Mouse (Mus musculus) urinary bladder, adult 18-20 months (tissue): Measurements from ENCODE around the gene Fars2.

Experiments used
- DNase-seq, 2 experiments: peaks; one replicate each; pipeline ENCODE4 v3.0.0; 2022; ENCODE audit warnings: low spot score in 2 of 2, mixed read lengths in 2 of 2

Gene Fars2

DNA sequence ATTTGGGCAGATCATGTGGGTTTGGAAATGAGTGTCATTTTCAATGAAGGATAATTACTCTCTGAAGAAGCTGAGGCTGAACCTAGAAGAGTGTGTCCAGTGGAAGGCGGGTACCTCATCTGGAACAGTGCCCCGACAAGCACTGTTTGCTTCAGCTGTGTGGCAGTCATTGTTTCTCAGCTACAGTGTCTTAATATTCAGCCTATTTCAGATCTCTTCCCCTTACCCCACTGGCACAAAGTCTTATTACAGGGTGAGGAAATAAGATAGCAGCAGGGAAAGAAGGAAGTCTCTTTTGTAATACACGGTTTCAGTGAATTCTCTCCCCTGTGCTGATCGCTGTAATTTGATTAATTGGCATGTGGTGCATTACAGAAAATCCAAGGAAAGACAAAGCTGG, 101.1 kb downstream of the Fars2 start:
- no peak for DNase-seq

DNA sequence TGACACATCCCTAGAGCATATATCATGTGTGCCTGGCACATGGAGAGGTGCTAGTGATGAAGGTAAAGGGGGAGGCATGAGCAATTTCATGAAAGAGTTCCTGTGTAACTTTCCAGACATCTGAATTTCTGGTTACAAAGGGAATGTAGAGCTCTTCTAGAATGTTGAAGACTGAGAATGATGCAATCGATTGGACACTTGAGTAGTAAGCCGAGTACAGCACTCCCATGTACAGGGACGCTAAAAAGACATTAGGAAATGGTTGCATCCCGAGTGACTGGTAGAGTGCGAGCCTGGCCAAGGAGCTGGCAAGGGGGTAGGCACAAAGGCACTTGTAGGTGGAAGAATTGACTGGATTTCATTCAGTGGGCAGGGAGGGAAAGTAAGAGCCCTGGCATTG, 102.3 kb downstream of the Fars2 start:
- DNase-seq, result no peak

- no peak for DNase-seq
Measured at GRCm38 (mm10) chr13:36221897-36222296, 104.7 kb downstream of the Fars2 start.

- no peak for DNase-seq
Measured at GRCm38 (mm10) chr13:36222721-36223120, 105.5 kb downstream of the Fars2 start.

- no peak for DNase-seq
Measured at GRCm38 (mm10) chr13:36224431-36224830, 107.2 kb downstream of the Fars2 start.

GRCm38 (mm10) chr13:36242261-36242660, 125.0 kb downstream of the Fars2 start:
- DNase-seq, result no peak

DNA sequence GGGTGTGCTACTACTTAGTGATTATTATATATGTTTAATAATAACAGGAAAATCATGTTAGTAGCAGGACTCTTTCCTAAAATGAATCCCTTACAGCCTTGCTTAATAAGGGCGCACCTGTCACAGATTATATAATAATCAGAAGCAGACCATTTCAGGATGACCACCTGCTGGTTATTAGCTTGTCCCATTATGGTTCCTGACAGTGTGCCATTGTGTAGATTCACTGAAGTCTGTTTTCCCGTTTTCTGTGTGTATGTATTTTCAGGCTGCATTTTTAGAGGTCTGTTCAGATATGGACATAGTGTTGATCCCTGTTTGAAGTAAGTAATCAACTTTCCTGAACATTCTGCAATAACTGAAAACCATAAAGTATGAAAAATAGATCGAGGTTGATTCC, 136.7 kb downstream of the Fars2 start:
- no peak for DNase-seq

DNA sequence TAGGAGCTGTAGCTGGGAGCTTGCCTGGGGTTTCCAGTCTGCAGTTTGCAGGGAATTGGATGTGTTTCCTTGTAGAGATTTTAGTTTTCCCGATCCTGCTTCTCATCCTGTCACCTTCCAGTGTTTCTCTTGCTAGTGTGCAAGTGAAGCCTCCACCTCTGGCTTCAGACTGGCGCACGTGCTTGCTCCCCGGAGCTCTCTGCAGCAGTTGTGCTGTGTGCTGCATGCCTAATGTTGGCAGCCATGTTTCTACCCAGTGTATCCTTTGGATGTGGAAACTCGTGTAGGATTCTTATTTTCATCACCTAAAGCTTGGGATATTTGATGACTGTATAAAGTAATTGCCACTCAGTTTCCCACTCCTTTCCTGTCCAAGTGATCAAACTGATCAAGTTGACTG, 140.0 kb downstream of the Fars2 start:
- no peak for DNase-seq

GRCm38 (mm10) chr13:36259754-36260153, 142.5 kb downstream of the Fars2 start:
- DNase-seq, result no peak

DNA sequence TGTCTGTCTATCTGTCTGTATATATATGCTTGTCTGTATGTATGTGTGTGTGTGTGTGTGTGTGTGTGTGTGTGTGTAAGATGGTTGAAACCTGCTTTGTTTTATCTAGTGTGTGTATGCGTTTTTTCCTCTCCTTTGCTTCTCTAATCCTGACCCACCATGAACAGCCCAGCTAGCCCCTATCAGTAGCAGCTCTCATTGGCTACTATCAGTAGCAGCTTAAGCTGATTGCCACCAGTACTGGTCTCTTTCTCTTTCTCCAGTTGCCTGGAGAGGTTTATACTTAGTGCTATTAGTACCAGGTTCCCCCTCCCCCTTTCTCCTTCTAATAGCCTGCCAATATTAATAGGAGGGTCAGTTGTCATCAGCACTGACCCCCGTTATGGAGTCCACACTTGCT, 144.1 kb downstream of the Fars2 start:
- DNase-seq, result no peak

DNA sequence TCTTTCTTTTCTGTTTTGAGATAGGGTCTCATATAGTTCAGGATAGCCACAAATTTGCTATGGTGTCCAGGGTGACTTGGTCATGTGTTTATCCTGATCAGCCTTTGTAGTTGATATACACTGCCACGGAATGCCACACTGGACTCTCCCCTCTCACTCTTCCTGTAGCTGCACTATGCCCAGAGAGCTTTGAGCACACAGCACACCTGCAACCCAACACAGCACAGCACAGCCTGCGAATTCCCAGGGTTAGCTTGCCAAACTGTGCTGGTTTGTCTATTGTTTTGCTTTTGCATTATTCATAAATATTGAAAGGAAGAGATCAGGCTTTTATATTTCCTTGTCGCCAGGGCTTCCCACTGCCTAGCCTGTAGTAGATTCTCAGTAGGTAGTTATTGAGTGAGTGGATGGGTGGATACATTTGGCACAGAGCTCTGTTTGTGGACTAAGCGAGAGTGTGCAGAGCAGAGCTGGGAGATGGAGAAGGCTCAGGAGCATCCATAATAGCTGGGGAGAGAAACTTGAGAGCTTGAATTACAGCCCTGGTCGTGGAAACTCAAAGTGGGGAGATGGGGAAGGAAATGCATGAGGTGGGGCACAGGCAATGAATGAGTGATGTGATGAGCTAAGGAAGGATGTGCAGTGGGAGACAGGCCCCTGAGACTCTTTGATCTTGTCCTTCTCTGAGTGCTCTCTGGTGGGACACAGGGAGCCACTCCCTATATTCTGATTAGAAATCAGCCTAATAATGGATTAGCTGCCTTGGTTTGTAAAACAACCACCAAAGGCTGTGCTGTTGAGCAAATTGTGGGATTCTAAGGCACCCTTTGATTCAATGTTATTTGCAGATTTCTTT, 146.3 kb downstream of the Fars2 start:
- DNase-seq, result no peak

GRCm38 (mm10) chr13:36264391-36264790, 147.2 kb downstream of the Fars2 start:
- DNase-seq, result no peak

- no peak for DNase-seq
Measured at GRCm38 (mm10) chr13:36265342-36265744, 148.1 kb downstream of the Fars2 start.

DNA sequence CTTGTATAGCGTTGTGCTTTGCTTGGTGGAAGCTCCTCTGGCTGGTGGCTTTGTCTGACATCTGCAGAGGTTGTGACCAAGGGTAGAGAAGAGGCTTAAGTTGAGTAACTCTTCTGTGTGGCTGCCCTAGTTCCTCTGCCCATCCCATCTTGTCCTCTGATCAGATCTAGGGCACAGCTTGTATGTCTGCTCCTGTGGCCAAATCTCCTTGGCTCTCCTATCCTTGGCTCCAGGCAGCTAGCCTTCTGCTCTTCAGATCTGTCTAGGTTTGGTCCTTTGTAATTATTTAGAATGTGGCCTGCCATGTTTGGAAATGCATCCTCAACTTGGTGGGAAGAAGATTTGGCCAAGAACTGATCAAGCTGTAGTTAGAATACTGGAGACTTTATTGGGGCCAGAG, 150.2 kb downstream of the Fars2 start:
- DNase-seq, result no peak

- DNase-seq, result no peak
Measured at GRCm38 (mm10) chr13:36270867-36271266, 153.7 kb downstream of the Fars2 start.

- DNase-seq, result no peak
Measured at GRCm38 (mm10) chr13:36273497-36273896, 156.3 kb downstream of the Fars2 start.

- no peak for DNase-seq
Measured at GRCm38 (mm10) chr13:36276194-36276593, 159.0 kb downstream of the Fars2 start.

DNA sequence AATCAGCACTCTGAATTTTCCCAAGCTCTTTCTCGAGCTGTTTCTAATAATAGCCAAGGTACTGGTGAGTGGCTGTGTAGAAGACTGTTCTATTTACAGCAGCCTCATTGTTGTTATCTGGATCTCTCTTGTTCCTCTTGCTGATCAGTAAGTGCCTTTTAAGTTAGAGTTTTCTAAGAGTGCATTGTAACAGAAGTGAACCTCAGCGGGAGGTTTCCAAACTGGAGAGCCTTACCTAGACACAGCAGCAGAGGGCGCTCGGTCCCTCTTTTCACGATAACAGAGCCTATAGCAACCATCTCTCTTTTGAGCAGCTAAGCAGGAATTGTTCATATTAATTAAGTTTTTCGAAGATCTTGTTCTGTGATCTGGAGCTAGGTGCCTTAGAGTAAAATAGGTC, 164.8 kb downstream of the Fars2 start:
- DNase-seq, result peak; percentile 34 to 54

DNA sequence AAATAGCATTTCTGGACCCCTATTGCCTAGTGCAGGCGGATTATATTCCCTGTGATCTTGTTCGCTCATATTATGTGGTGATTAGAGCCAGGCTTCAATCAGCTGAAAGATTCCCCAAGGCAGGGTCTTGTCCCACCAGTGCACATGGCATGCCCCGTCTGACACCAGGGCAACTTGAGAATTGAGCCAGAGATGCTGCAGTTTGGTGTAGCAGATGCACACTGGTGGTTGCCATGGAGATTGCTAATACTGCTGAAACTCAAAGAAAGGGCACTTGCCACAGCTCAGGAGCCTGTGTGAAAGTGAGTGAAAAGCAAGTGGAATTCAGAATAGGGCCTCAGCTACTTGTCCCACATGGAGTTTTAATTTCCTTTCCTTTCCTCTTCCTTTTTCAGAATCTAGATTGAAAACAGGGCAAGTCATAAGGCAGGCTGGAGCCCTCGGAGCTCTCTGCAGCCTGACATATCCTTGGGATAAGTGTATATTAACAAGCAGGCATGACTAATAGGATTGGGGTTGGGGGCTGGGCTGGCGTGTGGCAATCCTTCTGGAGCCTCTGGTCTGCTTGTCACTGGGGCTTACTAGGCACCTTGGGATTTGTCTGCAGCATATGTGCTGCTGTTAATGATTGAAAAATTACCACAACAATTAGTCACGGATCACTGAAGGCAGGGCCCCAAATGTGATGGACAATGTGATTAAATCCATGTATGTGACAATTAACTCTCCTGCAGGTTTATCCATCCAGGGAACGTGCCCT, 165.8 kb downstream of the Fars2 start:
- no peak for DNase-seq

GRCm38 (mm10) chr13:36283545-36284067, 166.4 kb downstream of the Fars2 start:
- DNase-seq, result no peak

- no peak for DNase-seq
Measured at GRCm38 (mm10) chr13:36284097-36284496, 166.9 kb downstream of the Fars2 start.

DNA sequence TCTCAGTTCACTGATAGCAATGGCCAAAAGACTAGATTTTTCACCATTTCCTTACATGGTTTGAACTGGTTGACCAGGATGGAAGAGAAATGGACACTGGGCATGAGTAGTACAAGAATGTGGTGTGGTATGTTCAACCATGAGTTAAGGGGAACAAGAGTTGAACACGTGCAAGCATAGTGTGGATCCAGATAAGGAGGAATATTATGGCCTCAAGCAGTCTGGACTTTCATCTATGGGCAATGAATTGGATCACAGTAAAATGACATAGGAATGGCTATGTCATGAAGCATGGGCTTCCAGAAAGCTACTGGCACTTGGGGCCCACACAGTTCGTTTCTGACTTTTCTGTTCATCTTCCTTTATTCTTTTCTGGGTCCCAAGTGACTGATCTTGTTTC, 168.0 kb downstream of the Fars2 start:
- no peak for DNase-seq

DNA sequence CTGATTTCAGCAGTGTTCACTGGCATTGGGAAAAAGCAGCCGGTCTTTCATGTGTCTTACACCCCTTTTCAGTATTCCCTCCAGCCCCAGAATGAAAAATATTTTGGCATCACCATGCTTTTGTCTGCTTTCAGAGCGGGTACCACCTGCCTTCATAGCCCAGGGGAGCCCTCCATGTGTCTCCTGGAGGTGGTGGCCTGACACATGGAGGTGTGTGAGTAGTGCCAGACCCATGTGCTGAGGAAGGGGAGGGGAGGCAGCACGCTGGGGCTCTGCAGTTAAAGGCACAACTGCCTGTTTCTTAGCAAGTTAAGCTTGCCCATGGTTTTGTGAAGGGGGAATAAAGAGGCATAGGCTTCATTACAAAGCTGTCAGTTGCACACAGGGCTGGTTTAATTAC, 176.3 kb downstream of the Fars2 start:
- no peak for DNase-seq
